Mouse (Mus musculus): ENCODE results near the gene Dph5. TPM values are rescaled to one million over a fixed set of nuclear protein-coding genes. Genes with fewer than 3 reads are reported as not detected.
A peak's percentile ranks its signal among the peaks of the same experiment; 100 is the strongest.

The Dph5 gene
- total and polyA plus RNA-seq, 3 experiments = 37.0 to 70.0 (median 55.1) TPM

DNA sequence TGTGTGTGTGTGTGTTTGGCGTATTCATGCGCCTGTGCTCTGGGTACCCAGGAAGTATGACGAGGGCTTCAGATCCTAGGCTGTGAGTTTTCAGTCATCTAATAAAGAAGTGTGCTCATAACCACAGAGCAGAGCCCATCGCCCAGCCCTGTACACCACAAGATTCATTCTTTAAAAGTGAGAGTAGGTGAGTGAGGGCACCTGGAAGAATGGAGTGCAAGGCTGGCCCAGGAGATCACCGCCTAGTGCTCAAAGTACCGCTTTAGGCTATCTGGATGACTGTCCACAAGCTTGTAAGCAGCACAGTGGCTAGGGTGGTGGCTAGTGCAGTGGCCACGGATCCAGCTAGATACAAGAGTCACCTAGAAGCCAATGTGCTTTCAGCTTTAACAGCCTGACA, 69.6 kb downstream of the Dph5 start:
- Histone ChIP-seq H3K27me3 (replicated peaks) (no peaks in the 10 kb centered on the region), H3K4me1 (ENCODE audit: control insufficient read depth in 1 of 2, insufficient read depth in 2 of 2) (peaks cover 11 to 21% of the 10 kb centered on the region in 2 experiments), H3K9ac (ENCODE audit: insufficient read depth, low read depth) (no peak overlapping the region), H3K9me3 (replicated peaks; ENCODE audit: low read length) (no peaks in the 10 kb centered on the region), H3K79me2 (replicated peaks; ENCODE audit: control insufficient read depth, extremely low read depth, insufficient read depth, poor library complexity, severe bottlenecking) (no peaks in the 10 kb centered on the region), H3K4me3 (replicated peaks in 1 of 3; ENCODE audit: low read depth in 2 of 3, low read length in 2 of 3, poor library complexity in 1 of 3) (no peak overlapping the region), H3K4me2 (ENCODE audit: insufficient read depth, low read depth, poor library complexity, severe bottlenecking) (no peak overlapping the region), H3K36me3 (replicated peaks in 1 of 2; ENCODE audit: control insufficient read depth in 1 of 2, insufficient read depth in 1 of 2, low read length in 1 of 2) (peaks cover 45 to 74% of the 10 kb centered on the region in 2 experiments), H3K27ac (ENCODE audit: insufficient read depth, low read depth) (no peak overlapping the region)
- dilution Hi-C loops (cut with MboI; ENCODE audit: extremely low pct_ligation_motif_present, extremely low pct_unique_long_range_greater_than_20kb, low sequenced_read_pairs) = no loop called here
- no peak for TF ChIP-seq SIN3A (IDR thresholded peaks at IDR 0.05; ENCODE audit: low read length)
- no peak for TF ChIP-seq USF2 (conservative IDR thresholded peaks at IDR 0.05; ENCODE audit: low read depth, low read length)
- TF ChIP-seq RCOR1 (conservative IDR thresholded peaks at IDR 0.05; ENCODE audit: low read depth, low read length) = no peak
- no peak for TF ChIP-seq GABPA (IDR thresholded peaks at IDR 0.05; ENCODE audit: insufficient replicate concordance, low read depth, low read length)
- TF ChIP-seq NELFE (IDR thresholded peaks at IDR 0.05; ENCODE audit: low read depth, low read length) = no peak
- TF ChIP-seq NRF1 (IDR thresholded peaks at IDR 0.05; ENCODE audit: low read depth, low read length) = no peak
- TF ChIP-seq HCFC1 (IDR thresholded peaks at IDR 0.05; ENCODE audit: low read depth, low read length) = no peak
- no peak for TF ChIP-seq MYC (IDR thresholded peaks at IDR 0.05; ENCODE audit: low read depth, low read length)
- TF ChIP-seq MAFK (IDR thresholded peaks at IDR 0.05; ENCODE audit: insufficient replicate concordance, low read length) = no peak
- no peak for DNase-seq (ENCODE audit: extremely low read depth)
- in situ Hi-C loops (cut with MboI; ENCODE audit: low pct_ligation_motif_present, low pct_unique_long_range_greater_than_20kb, low sequenced_read_pairs) = no loop called here

- TF ChIP-seq TCF12 (IDR thresholded peaks at IDR 0.05; ENCODE audit: low read depth, low read length) (no peak), ZNF384 (IDR thresholded peaks at IDR 0.05; ENCODE audit: low read depth, low read length) (0 out of 2 replicates have a peak, but pooled peaks have one; percentile 6), SIN3A (IDR thresholded peaks at IDR 0.05; ENCODE audit: low read length) (no peak), SMC3 (IDR thresholded peaks at IDR 0.05; ENCODE audit: low read depth, low read length) (no peak), MEF2A (IDR thresholded peaks at IDR 0.05; ENCODE audit: borderline replicate concordance, low read depth, low read length) (no peak), RCOR1 (conservative IDR thresholded peaks at IDR 0.05; ENCODE audit: low read depth, low read length) (no peak), BHLHE40 (IDR thresholded peaks at IDR 0.05; ENCODE audit: low read depth, low read length) (no peak)
- H3K27ac ChIP-seq (ENCODE audit: insufficient read depth, low read depth) = no peak overlapping the region
- in situ Hi-C loops (cut with MboI; ENCODE audit: low pct_ligation_motif_present, low pct_unique_long_range_greater_than_20kb, low sequenced_read_pairs) (no loop called here), dilution Hi-C loops (cut with MboI; ENCODE audit: extremely low pct_ligation_motif_present, extremely low pct_unique_long_range_greater_than_20kb, low sequenced_read_pairs) (no loop called here)
- no peak overlapping the region for H3K9ac ChIP-seq (ENCODE audit: insufficient read depth, low read depth)
- H3K4me1 ChIP-seq (ENCODE audit: control insufficient read depth in 1 of 2, insufficient read depth in 2 of 2) = no peaks in the 10 kb centered on the region
- H3K4me2 ChIP-seq (ENCODE audit: insufficient read depth, low read depth, poor library complexity, severe bottlenecking) = no peak overlapping the region
- H3K27me3 ChIP-seq (replicated peaks) = no peaks in the 10 kb centered on the region
- no peak for DNase-seq (ENCODE audit: extremely low read depth)
- no peaks in the 10 kb centered on the region for H3K79me2 ChIP-seq (replicated peaks; ENCODE audit: control insufficient read depth, extremely low read depth, insufficient read depth, poor library complexity, severe bottlenecking)
- H3K36me3 ChIP-seq (replicated peaks in 1 of 2; ENCODE audit: control insufficient read depth in 1 of 2, insufficient read depth in 1 of 2, low read length in 1 of 2) = peaks cover 30 to 67% of the 10 kb centered on the region in 2 experiments
- no peak overlapping the region for H3K4me3 ChIP-seq (replicated peaks in 1 of 3; ENCODE audit: low read depth in 2 of 3, low read length in 2 of 3, poor library complexity in 1 of 3)
- no peaks in the 10 kb centered on the region for H3K9me3 ChIP-seq (replicated peaks; ENCODE audit: low read length)
Observed at GRCm38 (mm10) chr3:115961311-115962027, 73.8 kb downstream of the Dph5 start.
